Mouse (Mus musculus): ENCODE data around the gene Rrp1b. TPM values are rescaled to one million over a fixed set of nuclear protein-coding genes. Genes with fewer than 3 reads are reported as not detected.

The Rrp1b gene
- total RNA-seq (2023) = 10 to 100 TPM; 80.2 to 99.0 TPM

GRCm38 (mm10) chr17:32035609-32036508 lies at the start of gene Rrp1b, which contains the start of gene Hsf2bp:
Rrp1b (plus strand) TSS chr17:32036100.
Hsf2bp (minus strand) TSS chr17:32036349.

Other genes starting within 250 kb of the Rrp1b start
- gene Sik1, start 180.3 kb upstream of the Rrp1b start, total RNA-seq (2023) = 100 to 1,000 TPM; 527 to 599 TPM
- gene Hsf2bp, start 249 bp downstream of the Rrp1b start, total RNA-seq (2023) = not detected
- under 1 TPM; 0.10 to 0.30 TPM for gene Notch3, start 130.8 kb downstream of the Rrp1b start, total RNA-seq (2023)
- gene Ephx3, start 153.4 kb downstream of the Rrp1b start, total RNA-seq (2023) = 1 to 10 TPM; 1.1 to 1.3 TPM
- gene Brd4, start 248.6 kb downstream of the Rrp1b start, total RNA-seq (2023) = 100 to 1,000 TPM; 257 to 280 TPM